Mouse (Mus musculus): ENCODE results near the gene Gm20388.

DNA sequence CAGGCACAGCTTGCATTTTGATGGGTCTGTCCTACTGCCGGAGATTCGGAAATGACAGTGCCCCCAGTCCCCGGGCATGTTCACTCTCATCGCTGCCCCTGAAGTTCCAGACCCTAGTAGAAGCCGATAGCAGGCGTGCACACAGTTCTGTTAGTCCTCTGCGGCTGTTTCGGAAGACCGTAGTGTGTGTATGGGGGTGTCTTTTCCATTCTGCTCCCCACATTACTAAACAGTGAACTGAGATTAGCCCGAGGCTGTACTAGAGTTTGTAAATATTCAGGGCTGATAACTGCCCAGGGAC is 4039.0 kb downstream of the Gm20388 start:
- TF ChIP-seq CTCF (IDR thresholded peaks at IDR 0.05; ENCODE audit: borderline replicate concordance, extremely low read depth, insufficient read depth, insufficient read length) (no peak), POLR2A (IDR thresholded peaks at IDR 0.05; ENCODE audit: borderline replicate concordance, extremely low read depth, insufficient read depth, insufficient read length, poor library complexity, severe bottlenecking) (no peak)

All from brain, embryonic 14.5 days (tissue).